Mouse (Mus musculus): ENCODE results near the gene Tnrc18.

Tnrc18 gene

DNA sequence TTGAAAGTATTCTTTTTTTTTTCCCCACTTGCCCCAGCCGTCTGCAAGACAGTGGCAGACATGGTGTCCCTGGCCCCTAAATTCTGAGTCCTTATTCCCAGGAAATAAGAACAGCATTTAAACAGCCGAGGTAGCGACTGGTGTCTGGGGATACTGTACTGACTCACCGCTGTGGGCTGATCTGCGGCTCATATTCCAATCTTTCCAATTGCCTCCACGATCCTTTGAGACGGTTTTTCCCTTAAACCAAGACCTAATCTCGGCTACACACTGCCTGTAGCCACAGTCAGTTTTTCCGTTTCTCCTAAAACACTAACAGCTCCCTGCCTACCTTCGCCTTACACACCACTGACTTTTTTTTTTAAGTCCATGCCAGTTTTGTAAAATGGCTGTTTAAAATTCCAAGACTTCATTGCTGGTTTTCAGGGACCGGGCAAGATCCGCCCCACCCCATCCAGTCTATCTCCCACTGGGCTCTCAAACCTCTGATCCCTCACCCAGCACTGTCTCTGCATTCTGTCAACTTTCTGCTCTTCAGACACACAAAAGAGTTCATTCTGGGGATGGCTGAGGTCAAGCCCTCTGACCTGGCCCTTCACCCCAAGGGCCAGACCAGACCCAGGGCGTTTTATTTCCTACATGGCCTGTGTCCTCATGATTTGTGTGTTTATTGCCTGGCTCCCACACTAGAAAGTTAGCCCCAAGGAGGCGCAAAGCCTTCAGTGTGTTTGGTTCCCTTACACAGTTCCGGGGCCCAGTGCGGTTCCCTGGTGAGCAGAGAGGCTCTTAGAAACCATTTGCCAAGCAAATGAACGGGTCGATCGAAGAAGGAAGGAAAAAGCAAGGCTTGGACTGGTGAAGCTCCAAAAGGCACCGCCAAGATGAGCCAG is 6.5 kb downstream of the Tnrc18 start:
- DNase-seq (ENCODE audit: low spot score) = no peak

DNA sequence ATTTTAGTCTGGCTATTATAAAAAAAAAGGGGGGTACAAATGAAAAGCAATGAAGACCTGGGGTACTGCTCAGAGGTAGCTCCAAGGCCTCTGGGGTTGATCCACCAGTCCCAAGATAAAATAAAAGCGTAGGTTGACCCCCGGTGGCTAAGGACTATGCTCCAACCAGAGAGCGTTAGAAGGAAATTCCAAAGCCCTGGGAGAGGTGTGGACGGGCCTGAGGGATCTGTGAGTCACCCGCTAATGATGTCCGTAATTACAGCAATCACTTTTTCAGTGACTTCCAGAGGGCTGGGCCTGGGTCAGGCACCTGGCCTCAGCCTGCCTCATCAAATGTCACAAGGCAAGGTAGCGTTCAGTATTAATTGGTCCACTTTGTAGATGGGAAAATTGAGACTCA is 9.8 kb downstream of the Tnrc18 start:
- DNase-seq (ENCODE audit: low spot score) = no peak

DNA sequence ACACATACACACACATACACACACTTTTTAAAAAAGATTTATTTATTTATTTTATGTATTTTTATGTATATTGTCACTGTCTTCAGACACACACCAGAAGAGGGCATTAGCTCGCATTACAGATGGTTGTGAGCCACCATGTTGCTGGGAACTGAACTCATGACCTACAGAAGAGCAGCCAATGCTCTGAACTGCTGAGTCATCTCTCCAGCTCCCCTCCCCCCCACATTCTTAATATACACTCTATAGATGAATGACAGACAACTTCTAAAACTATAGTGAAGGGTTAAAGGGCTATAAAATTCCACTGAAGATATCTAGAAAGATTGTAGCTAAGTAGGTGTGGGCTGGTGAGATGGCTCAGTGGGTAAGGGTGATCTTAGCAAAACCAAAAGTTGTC is 13.7 kb downstream of the Tnrc18 start:
- DNase-seq (ENCODE audit: low spot score) = no peak

DNA sequence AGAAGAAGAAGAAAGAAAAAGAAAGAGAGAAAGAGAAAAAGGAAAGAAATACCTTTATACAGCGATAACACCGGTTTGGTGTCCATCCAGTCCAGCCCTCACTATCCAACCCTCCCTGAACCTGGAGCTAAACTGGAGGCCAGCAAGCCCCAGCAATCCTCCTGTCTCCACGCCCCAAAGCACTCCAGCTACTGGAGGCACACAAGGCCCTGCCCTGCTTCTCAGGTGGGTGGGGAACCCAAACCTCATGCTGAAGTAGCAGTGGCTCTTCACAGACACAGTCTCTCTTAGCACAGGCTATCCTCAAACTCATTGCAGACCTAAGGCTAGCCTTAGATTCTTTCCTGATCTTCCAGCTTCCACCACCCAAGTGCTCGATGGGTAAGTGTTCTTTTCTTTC is 14.6 kb downstream of the Tnrc18 start:
- no peak for DNase-seq (ENCODE audit: low spot score)

DNA sequence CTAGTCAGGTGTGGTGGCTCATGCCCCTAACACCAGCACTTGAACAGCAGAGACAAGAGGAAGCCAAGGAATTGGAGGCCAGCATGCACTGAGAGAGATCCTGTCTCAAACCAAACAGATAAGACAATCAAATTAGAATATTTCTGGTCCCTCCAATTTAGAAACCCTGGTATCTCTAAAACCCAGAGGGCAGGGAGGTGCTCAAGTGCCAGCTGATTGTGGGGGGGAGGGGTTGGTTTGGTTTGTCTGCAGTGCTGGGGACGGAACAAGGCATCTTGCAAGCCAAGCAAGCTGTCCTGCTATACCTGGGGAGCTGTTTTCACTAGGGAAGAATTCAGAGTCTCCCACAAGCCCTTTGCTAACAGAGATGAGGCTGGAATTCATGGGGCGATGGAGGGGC is 15.5 kb downstream of the Tnrc18 start:
- DNase-seq (ENCODE audit: low spot score) = no peak

DNA sequence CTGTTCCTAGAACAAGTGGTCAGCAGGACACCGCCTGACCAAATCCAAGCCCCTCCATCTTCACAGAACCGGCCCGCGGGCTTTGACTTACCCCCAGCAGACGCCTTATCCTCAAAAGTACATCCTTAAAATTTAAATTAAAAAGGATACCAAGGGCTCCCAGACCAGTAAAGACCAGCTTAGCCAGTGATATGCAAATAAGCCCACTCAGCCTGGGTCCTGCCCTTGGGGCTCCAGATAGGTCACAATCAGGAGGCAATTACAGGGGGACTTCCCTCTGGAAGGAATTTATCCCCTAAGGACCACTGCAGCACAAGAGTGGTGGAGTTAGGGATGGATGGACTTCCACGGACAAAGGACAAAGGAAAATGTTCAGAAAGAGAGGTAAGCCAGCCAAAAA is 16.8 kb downstream of the Tnrc18 start:
- DNase-seq (ENCODE audit: low spot score) = no peak

DNA sequence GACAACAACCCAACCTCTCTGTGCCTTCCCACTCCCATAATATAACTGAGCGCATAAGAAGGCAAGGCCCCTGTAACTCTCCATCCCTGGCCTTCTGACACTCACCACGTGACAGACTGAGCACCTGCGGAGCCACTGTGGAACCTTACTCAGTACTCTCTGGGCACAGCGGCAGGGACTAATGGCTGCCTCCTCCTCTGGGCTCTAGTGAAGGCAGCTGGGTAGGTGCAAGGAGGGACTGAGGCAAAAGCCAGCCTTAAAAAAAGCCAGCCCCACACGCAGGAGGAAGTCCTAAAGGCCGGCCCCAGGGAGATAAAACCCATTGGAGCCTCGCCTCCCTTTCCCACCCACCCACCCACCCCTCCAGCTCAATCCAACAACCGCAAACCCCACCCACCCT is 17.3 kb downstream of the Tnrc18 start:
- DNase-seq (ENCODE audit: low spot score) = no peak

DNA sequence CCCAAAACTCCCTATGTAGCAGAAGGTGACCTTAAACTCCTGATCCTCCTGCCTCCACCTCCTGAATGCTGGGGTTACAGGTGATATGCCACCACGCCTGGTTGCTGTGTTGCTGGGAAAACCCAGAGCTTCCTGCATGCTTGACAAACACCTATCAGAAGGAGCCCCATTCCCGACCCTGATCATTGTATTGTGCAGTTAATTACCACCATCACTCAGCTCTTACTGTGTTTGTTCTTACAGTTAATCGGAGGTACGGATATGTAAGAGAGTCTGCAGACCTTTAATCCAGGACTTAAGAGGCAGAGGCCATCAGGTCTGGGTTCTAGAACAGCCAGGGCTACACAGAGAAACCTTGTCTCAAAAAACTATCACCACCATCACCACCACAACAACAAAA is 18.2 kb downstream of the Tnrc18 start:
- DNase-seq (ENCODE audit: low spot score) = no peak

DNA sequence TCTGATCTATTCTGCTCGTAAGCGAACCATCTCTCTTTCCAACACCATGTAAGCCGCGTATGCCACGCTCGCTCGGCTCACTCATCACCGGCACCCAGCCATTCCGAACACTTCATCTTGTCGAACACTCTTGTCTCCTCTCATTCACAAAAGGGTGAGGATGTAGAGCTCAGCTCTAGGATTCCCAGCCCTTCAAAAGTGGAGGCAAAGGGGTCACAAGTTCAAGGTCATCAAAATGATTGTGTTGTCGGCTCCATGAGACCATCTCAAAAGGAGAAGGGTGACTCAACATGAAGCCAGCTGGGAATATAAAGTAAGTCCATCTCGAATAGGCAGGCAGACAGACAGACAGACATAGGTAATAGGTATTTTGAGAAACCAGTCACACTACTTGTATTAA is 19.3 kb downstream of the Tnrc18 start:
- no peak for DNase-seq (ENCODE audit: low spot score)

DNA sequence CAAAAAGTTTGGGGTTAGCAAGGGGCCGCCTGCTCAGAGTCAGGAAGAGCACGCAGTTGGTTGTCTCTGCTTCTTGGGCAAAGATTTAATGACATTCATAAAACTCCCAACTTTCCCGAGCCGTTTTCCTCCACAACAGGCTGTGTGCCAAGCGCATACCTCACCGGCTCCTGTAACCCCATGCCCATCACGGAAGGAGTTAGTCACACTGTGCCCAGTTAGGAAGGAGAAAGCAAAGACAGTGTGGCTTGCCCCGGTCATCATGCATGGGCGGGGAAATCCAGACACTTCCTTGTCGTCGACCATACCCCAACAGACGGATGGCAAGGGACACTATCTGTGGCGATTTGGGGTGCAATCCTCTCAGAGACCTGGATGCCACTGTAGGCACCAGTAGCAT is 19.8 kb downstream of the Tnrc18 start:
- DNase-seq (ENCODE audit: low spot score) = no peak

DNA sequence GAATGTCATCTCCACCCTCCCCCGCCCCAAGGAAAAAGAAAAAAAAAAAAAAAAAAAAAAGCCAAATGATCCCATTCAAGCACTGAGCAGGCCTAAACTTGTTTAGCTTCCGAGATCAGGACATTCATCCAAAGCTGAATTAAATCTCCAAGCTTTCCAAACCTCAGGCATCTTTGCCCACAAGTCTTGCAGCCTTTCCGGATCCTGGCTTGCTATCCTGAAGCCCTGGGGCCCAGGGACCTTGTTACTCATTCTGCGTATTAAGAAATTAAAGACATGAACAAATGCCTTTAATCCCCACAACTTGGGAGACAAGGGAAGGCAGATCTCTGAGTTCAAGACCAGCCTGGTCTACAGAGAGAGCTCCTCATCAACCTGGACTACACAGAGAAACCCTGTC is 20.5 kb downstream of the Tnrc18 start:
- no peak for DNase-seq (ENCODE audit: low spot score)

DNA sequence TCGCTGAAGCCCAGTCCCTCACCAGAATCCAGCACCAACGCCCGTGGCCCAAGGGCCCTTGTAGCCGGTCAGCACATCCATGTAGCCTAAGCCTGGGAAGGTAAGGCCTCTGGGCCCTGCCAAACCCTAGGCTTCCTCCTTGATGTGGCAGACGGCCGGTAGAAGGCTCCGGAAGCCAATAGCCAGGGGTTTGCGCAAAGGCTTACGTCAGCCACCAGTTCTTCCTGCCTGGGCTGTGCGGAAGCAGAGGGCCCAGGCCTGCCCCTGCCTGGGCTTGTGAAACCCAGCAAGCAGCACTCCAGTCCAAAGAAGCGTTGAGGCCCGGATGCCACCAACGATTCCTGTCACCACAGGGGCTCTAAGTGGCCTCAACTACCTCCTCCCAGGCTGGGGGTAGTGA is 22.9 kb downstream of the Tnrc18 start:
- no peak for DNase-seq (ENCODE audit: low spot score)

DNA sequence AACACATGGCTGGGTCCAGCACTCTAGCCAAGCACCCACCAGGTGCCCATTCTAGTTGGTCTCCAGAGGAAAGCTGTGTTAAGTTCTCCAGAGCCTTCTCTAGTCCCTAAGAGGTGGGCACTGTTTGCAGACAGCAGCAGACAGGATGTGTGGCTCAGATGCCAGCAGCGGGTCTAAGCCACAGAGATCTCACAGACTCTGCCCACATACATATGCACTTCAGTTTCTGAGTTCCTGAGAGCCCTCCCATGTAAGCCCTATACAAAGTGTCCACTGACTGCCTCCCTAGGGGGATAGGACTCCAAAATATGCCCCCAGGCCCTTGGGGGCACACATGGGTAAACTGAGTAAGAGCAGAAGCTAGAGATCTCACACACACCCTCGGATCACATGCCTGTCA is 23.3 kb downstream of the Tnrc18 start:
- DNase-seq (ENCODE audit: low spot score) = no peak

DNA sequence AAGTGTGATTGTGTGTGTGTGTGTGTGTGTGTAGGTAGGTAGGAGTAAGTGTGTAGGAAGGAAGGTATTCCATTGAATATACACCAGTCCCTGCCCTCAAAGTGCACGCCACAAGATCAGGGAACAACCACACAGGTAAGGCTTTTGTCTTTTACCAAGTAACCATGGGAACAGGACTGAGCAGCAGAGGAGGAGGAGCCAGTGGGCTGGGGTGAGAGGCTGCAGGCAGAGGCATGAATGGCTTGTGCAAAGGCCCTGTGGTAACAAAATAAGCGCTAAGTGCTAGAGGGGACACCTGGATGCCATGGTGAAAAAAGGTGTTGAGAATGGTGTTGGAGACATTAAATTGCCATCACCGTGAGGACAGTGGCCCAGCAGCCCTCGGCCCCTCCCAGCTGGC is 24.9 kb downstream of the Tnrc18 start:
- DNase-seq (ENCODE audit: low spot score) = no peak

DNA sequence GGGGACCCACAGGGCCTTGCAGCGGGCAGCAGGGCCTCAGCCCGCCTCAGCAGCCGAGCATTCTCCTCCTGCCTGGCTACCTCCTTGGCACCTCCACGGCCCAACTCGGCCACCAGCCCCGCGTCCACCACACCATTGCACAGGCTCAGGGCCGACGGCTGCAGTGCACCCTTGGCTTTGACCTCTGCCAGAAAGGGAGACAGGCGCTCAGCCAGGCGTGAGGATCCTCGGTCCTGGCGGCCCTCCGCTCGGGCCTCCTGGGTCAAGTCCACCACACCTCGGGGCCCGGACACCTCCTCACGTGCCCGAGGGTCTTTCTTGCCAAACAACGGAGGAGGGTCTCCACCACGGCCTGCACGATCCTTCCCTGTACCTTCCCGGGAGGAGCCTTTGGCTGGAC is 29.2 kb downstream of the Tnrc18 start:
- DNase-seq (ENCODE audit: low spot score) = no peak

DNA sequence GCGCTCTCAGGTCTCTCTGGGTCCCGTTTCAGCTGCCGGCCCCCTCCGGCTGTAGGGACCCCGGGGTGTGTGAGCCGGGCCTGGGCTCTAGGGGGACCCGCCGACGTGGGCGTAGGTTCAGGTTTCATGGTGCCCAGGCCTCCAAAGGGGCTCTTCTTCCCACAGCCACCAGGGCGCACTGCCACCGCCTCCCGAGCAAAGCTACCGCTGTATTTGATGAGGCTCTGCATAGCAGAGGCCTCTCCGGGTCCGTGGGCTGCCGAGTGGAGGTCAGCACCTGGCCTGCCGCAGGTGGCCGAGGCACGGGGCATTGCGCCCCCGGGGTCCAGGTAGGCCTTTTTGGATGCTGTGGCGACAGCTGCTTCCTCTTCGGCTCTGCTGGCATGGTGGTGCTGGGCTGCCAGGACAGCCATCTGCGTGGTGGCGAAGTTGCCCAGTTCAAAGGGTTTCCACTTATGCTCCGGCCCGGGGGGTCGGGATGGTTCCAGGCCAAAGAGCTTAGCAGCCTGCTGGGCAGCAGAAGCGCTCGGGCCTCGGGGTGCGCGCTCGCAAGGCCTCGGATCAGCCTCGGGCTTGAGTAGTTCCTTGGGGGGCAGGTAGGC is 30.1 kb downstream of the Tnrc18 start:
- no peak for DNase-seq (ENCODE audit: low spot score)

DNA sequence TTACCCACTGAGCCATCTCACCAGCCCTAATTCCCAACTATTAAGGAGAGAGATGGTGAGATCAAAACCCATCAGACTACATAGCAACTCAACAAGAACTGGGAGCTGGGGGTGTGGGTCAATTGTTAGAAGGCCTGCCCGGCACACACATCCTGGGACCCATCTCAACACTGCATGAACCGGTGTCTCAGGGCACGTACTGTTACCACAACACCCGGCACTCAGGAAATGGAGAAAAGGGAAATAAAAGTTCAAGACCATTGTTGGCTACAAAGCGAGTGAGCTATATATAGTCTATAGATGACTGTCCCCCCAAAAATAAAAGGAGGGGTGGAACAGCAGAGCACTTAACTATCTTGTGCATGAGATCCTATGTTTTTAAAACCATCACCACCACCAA is 30.8 kb downstream of the Tnrc18 start:
- no peak for DNase-seq (ENCODE audit: low spot score)

DNA sequence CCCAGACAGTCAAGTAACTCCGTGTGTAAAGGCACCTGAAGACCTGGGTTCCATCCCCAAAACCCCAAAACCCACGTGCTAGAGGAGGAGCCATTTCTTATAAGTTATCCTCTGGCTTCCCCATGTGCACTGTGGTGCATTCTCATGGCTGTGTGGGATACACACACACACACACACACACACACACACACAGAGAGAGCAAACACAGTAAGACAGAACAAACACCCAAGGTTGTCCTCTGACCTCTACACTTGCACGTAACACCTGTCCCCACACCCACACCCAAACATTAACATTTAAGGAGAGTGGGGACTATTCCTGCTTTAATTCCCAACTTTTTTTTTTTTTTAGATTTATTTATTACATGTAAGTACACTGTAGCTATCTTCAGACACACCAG is 31.2 kb downstream of the Tnrc18 start:
- no peak for DNase-seq (ENCODE audit: low spot score)

DNA sequence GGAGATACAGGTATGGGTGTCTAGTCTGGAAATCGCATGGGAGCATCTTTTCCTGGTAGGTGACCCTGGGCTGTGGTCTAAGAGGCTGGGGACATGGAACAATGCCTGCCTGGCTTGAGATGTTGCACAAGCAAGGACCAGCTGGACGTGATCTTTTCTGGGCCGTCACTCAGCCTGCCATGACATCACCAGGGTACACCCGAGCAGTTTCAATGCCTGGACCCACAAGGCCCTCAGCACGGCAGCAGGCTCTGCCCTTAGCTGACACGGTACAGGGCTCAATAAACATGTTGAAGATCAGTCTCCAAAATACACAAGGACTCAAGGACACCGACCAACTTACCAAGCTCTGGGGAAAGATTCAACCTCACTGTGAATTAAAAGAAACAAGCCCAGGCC is 34.3 kb downstream of the Tnrc18 start:
- DNase-seq (ENCODE audit: low spot score) = no peak

DNA sequence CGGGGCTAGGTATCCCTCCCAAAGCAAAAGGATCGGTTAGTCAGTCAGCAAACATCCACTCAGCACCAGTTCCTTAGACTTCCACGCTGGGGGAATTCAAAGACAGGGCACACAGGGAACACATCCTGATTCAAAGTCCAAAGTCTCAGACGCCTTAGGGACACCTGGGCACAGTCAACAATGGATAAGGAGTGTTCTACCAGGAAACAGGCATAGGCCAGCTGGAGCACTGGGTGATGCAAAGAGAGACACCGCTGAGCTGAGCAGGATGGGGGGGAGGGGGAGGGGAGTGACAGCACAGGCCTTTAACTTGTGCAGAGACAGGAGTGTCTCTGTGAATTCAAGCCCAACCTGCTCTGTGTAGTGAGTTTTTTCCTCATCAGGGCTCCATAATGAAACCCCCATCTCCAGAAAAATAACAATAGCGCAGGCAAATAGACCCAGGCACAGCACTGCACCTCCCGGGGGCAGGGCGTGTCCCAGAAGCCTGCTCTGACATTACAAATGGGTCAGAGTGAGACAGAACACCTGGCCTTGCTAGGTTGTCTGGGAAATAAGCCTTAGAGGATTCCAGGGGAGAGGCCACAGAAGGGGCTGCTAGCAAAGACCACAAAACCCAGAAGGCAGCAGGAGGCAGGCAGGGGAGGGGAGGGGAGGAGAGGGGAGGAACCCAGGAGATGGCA is 34.9 kb downstream of the Tnrc18 start:
- DNase-seq (ENCODE audit: low spot score) = no peak

DNA sequence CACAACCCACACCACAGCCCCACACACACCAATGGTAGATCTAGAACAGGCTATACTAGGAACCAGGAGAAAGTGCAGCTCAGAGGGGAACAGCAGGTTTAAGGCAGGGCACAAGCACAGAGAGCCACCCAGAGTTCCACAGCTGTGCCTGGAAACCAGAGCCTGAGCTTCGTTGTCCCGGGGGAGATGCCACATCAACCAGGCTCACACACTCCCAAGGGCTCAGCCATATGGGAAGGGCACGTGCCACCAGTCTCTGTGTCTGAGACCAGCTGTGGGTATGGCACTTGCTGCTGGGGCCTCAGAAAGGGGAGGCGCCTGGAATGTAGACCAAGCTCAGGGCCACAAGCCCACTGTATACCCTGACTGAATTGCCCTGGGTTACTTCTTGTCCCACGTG is 36.9 kb downstream of the Tnrc18 start:
- no peak for DNase-seq (ENCODE audit: low spot score)

DNA sequence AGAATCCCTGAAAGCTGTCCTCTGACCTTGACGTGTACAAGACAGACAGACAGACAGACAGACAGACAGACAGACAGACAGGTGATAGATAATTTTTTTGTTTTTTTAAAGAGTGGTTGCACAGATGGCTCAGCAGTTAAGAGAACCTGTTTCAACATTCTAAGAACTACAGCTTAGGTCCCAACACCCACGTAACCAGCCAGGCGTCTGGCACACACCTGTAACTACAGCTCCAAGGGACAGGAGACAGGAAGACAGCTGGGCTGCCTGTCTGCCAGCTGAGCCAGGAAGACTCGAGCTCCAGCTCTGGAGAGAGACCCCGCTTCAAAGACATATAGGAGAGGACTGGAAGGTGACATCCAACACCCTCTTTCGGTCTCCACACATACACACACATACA is 38.6 kb downstream of the Tnrc18 start:
- DNase-seq (ENCODE audit: low spot score) = no peak

DNA sequence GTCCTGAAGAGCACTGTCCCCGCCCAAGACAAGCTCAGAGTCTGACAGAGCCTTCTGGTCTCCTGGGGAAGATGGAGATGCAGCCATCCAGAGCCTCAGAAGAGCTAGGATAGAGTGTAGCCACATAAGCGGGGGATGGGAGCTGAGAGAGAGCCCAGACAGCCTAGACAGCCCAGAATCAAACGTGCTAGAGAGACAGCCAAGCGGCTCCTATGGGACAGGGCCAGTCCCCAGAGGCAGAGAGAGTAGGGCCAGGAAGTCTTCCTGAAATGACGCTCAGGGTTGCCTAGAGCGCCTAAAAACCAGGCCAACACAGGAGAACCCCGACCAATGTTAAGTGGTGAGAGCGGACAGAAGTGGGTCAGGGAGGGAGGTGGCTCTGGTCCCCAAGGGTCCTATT is 39.3 kb downstream of the Tnrc18 start:
- DNase-seq (ENCODE audit: low spot score) = no peak
